Mouse (Mus musculus) forebrain, embryonic 14.5 days (tissue): ENCODE results near the gene Btnl2. TPM values are rescaled to one million over a fixed set of nuclear protein-coding genes. Genes with fewer than 3 reads are reported as not detected.

ENCODE experiments used
- ATAC-seq: fragments of 200-750 bp; cut with Nextera tagmentation; 2 replicates; pipeline ENCODE4 v1.8.0; 2017; ENCODE audit warnings: mild to moderate bottlenecking, moderate library complexity
- DNase-seq: peaks from one replicate; pipeline ENCODE4 v3.0.0-alpha.2; 2015; ENCODE audit warnings: low spot score
- H3K27ac ChIP-seq: fragments of 300-500 bp; sonication (generic); 2 replicates; pipeline ENCODE4 v1.5.1; 2014; ENCODE audit warnings: low read depth, mild to moderate bottlenecking, control low read depth, low read length, moderate library complexity
- H3K27me3 ChIP-seq: fragments of 300-500 bp; sonication (generic); replicated peaks from 2 replicates; pipeline ENCODE4 v1.6.1; 2014; ENCODE audit warnings: low read length, control low read depth, mixed read lengths; ENCODE audit not compliant: control insufficient read depth, insufficient read depth
- H3K36me3 ChIP-seq: fragments of 300-500 bp; sonication (generic); 2 replicates; pipeline ENCODE4 v1.6.1; 2014; ENCODE audit warnings: low read length, control low read depth; ENCODE audit not compliant: control insufficient read depth, insufficient read depth
- H3K4me1 ChIP-seq: fragments of 300-500 bp; sonication (generic); 2 replicates; pipeline ENCODE4 v1.6.1; 2014; ENCODE audit warnings: antibody characterized with exemption, low read length, control low read depth; ENCODE audit not compliant: control insufficient read depth, insufficient read depth
- H3K4me2 ChIP-seq: fragments of 300-500 bp; sonication (generic); 2 replicates; pipeline ENCODE4 v1.6.1; 2014; ENCODE audit warnings: mild to moderate bottlenecking, control low read depth, low read length
- H3K4me3 ChIP-seq: fragments of 300-500 bp; sonication (generic); 2 replicates; pipeline ENCODE4 v1.5.1; 2014; ENCODE audit warnings: low read depth, low read length, control low read depth
- H3K9ac ChIP-seq: fragments of 300-500 bp; sonication (generic); 2 replicates; pipeline ENCODE4 v1.6.1; 2014; ENCODE audit warnings: mild to moderate bottlenecking, low read length, control low read depth, moderate library complexity
- H3K9me3 ChIP-seq: fragments of 300-500 bp; sonication (generic); replicated peaks from 2 replicates; pipeline ENCODE4 v1.6.1; 2016; ENCODE audit warnings: low read length, control low read depth, mixed read lengths; ENCODE audit not compliant: control insufficient read depth
- WGBS: fragments of 180-500 bp; shearing (Covaris S2); extraction: QIAGEN DNeasy Blood & Tissue Kit; methylation state at CpG from one replicate; pipeline ENCODE4 v1.1.7; 2014; 5-methylcytosine and 5-hydroxymethylcytosine counted together
- polyA plus RNA-seq: library from polyadenylated mRNA; unstranded; fragments of >200 nt; fragmentation: Nextera tagmentation; extraction: Ambion mirVana; gene quantifications from 2 replicates; pipeline ENCODE4 v1.2.1, GENCODE M21; 2014

Btnl2 gene
- polyA plus RNA-seq, 1 experiment from 2014 or later = not detected

- H3K27ac ChIP-seq = no peak overlapping the region
- no peaks in the 10 kb centered on the region for H3K36me3 ChIP-seq
- H3K4me2 ChIP-seq = no peak overlapping the region
- 70% methylated on average over 7 of the region's 7 CpGs for WGBS
- H3K4me3 ChIP-seq = no peak overlapping the region
- ATAC-seq (no peak), DNase-seq (no peak)
- H3K9ac ChIP-seq = no peak overlapping the region
- no peaks in the 10 kb centered on the region for H3K27me3 ChIP-seq
- H3K9me3 ChIP-seq = no peaks in the 10 kb centered on the region
- no peaks in the 10 kb centered on the region for H3K4me1 ChIP-seq
Observed at GRCm38 (mm10) chr17:34383212-34383611, 28.6 kb downstream of the Btnl2 start.

- no peak overlapping the region for H3K9ac ChIP-seq
- DNase-seq = no peak
- ATAC-seq = no peak
- H3K9me3 ChIP-seq = no peaks in the 10 kb centered on the region
- H3K4me1 ChIP-seq = no peaks in the 10 kb centered on the region
- no peak overlapping the region for H3K4me3 ChIP-seq
- no peak overlapping the region for H3K27ac ChIP-seq
- H3K4me2 ChIP-seq = no peak overlapping the region
- 72% methylated on average over 3 of the region's 3 CpGs for WGBS
- H3K27me3 ChIP-seq = no peaks in the 10 kb centered on the region
- no peaks in the 10 kb centered on the region for H3K36me3 ChIP-seq
Observed at GRCm38 (mm10) chr17:34384699-34385098, 30.1 kb downstream of the Btnl2 start.

GRCm38 (mm10) chr17:34386656-34387055 is 32.0 kb downstream of the Btnl2 start:
- H3K4me1 ChIP-seq = no peaks in the 10 kb centered on the region
- no peak overlapping the region for H3K27ac ChIP-seq
- 74% methylated on average over 2 of the region's 2 CpGs for WGBS
- H3K9ac ChIP-seq = no peak overlapping the region
- 0 out of 2 replicates have a peak, but pooled peaks cover 2% of the 10 kb centered on the region for H3K27me3 ChIP-seq
- no peak overlapping the region for H3K4me3 ChIP-seq
- no peak overlapping the region for H3K4me2 ChIP-seq
- H3K9me3 ChIP-seq = no peaks in the 10 kb centered on the region
- DNase-seq (no peak), ATAC-seq (no peak)
- no peaks in the 10 kb centered on the region for H3K36me3 ChIP-seq

- Histone ChIP-seq H3K27ac (no peak overlapping the region), H3K4me3 (no peak overlapping the region), H3K4me1 (no peaks in the 10 kb centered on the region), H3K9me3 (no peaks in the 10 kb centered on the region), H3K4me2 (no peak overlapping the region), H3K9ac (no peak overlapping the region), H3K27me3 (0 out of 2 replicates have a peak, but pooled peaks cover 2% of the 10 kb centered on the region), H3K36me3 (no peaks in the 10 kb centered on the region)
- WGBS = 32% methylated on average over 4 of the region's 4 CpGs
- DNase-seq (peak; percentile 49), ATAC-seq (no peak)
Observed at GRCm38 (mm10) chr17:34388513-34388912, 33.9 kb downstream of the Btnl2 start.

GRCm38 (mm10) chr17:34391507-34391906 is 36.9 kb downstream of the Btnl2 start:
- Histone ChIP-seq H3K9me3 (no peaks in the 10 kb centered on the region), H3K27me3 (0 out of 2 replicates have a peak, but pooled peaks cover 2% of the 10 kb centered on the region), H3K4me3 (no peak overlapping the region), H3K36me3 (no peaks in the 10 kb centered on the region), H3K27ac (no peak overlapping the region), H3K4me2 (peak overlapping the region; percentile 58; the same call in 1 of the 2 replicates), H3K4me1 (no peaks in the 10 kb centered on the region), H3K9ac (no peak overlapping the region)
- ATAC-seq (no peak), DNase-seq (no peak)
- WGBS = 77% methylated on average over 7 of the region's 7 CpGs

DNA sequence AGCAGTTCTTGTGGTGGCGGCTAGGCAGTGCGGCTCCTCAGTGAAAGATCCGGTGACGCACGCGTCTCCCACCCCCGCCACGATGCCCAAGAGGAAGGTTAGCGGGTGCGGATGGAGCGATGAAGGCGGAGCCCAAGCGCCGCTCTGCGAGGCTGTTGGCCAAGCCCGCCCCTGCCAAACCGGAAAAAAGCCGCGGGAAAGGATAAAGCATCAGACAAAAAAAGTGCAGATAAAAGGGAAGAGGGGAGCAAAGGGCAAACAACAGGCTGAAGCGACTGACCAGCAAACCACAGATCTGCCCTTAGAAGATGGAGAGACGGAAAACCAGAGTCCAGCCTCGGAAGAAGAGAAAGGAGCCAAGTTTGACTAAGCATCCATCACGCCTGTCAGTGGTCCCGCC is 37.7 kb downstream of the Btnl2 start:
- Histone ChIP-seq H3K27me3 (0 out of 2 replicates have a peak, but pooled peaks cover 2% of the 10 kb centered on the region), H3K9me3 (no peaks in the 10 kb centered on the region), H3K9ac (peak overlapping the region; percentile 53), H3K4me2 (peak overlapping the region; percentile 58), H3K4me1 (no peaks in the 10 kb centered on the region), H3K27ac (no peak overlapping the region), H3K4me3 (peak overlapping the region; percentile 35), H3K36me3 (no peaks in the 10 kb centered on the region)
- ATAC-seq (peak; percentile 77), DNase-seq (peak; percentile 64)
- WGBS = 4% methylated on average over 24 of the region's 24 CpGs

DNA sequence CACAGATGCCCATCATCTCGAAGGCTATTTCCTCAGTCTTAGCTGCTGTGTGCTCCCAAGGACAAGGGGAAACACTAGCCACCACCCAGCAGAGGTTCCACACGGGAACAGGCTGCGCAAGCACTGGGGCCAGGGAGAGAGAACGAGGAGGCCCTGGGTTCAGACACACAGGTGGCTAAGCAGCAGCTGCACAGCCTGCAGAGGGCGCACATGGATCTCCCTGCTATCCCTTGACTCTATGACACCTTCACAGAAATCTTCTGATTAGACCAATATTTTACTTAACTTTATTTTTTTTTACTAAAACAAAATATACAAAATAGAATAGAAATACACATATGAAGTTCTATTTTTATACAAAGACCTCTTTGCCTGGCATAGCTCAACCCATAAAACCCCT is 42.7 kb downstream of the Btnl2 start:
- ATAC-seq (no peak), DNase-seq (no peak)
- 61% methylated on average over 5 of the region's 5 CpGs for WGBS
- H3K27ac ChIP-seq = no peak overlapping the region
- no peaks in the 10 kb centered on the region for H3K27me3 ChIP-seq
- no peak overlapping the region for H3K9ac ChIP-seq
- H3K36me3 ChIP-seq = no peaks in the 10 kb centered on the region
- H3K4me1 ChIP-seq = no peaks in the 10 kb centered on the region
- H3K4me3 ChIP-seq = no peak overlapping the region
- H3K4me2 ChIP-seq = no peak overlapping the region
- no peaks in the 10 kb centered on the region for H3K9me3 ChIP-seq

DNA sequence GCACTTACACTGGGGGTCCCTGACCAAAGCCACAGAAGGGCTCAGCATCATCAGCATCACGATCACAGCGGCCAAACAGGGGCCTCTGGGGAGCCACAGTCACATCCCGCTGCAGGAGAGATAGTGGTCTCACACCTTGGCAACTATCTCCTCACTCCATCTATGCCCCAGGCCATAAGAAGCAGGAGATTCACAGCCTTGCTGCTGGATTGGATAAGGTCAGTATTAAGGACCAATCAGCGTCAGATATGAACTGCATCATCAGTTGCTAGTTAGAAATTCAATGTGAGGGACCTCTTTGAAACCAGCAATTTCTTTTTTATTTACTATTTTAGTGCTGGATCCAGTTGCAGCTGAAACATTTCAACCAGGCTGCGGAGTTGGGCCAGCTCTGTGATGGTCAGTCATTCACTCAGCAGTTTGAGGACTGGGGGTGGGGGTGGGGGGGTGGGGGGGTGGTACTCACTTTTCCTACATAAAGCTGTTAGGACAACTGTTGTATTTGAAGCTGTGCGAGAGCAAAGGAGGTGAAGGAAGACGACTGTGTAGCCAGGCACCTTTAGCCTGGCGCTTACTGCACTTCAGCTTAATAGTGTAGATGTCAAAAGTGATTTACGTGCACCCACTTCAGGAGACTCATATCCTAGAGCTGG is 43.6 kb downstream of the Btnl2 start:
- peak overlapping the region; percentile 60 for H3K4me2 ChIP-seq
- H3K4me3 ChIP-seq = peak overlapping the region; percentile 61
- no peaks in the 10 kb centered on the region for H3K4me1 ChIP-seq
- ATAC-seq = peak; percentile 86
- no peaks in the 10 kb centered on the region for H3K27me3 ChIP-seq
- H3K36me3 ChIP-seq = no peaks in the 10 kb centered on the region
- 12% methylated on average over 9 of the region's 9 CpGs for WGBS
- DNase-seq = peak; percentile 93
- H3K27ac ChIP-seq = peak overlapping the region; percentile 97; the same call in 1 of the 2 replicates
- H3K9me3 ChIP-seq = no peaks in the 10 kb centered on the region
- no peak overlapping the region for H3K9ac ChIP-seq

- Histone ChIP-seq H3K9ac (peak within 1 kb of the TSS; percentile 84), H3K36me3 (no peaks in the 10 kb centered on the region), H3K4me1 (no peaks in the 10 kb centered on the region), H3K27ac (peak within 1 kb of the TSS; percentile 97), H3K27me3 (no peaks in the 10 kb centered on the region), H3K4me2 (peak within 1 kb of the TSS; percentile 60), H3K9me3 (no peaks in the 10 kb centered on the region), H3K4me3 (peak within 1 kb of the TSS; percentile 61)
- 3% methylated on average over 34 of the region's 34 CpGs for WGBS
- ATAC-seq (peak; percentile 99), DNase-seq (peak; percentile 95)
Observed at GRCm38 (mm10) chr17:34398711-34399393, 44.2 kb downstream of the Btnl2 start, which contains the start of gene BC051142. Gene BC051142, plus strand, starts transcription at chr17:34398820.
